ENCODE assay signal across 9 mouse cellular contexts in genomic region chr19:12010916-12011559, GRCm38 (mm10). TPM values are rescaled to one million over a fixed set of nuclear protein-coding genes. Genes with fewer than 3 reads are reported as not detected.
A peak's percentile ranks its signal among the peaks of the same experiment; 100 is the strongest.
DNase-seq lines count a peak whose midpoint lies in the region; ATAC-seq and TF ChIP-seq lines count a peak whose summit lies in the region.
"Had no signal": no experiment of that assay in that cellular context is flagged by ENCODE, and none has a peak within 500 bp of the region (broad histone marks: within the 10 kb centered on the region; RNA-seq: fewer than 3 reads in every experiment).

No protein-coding gene starts in this region.

- H3K9me3 ChIP-seq in heart, embryonic 14.5 days (ENCODE audit: control insufficient read depth, low read length), result no peaks in the 10 kb centered on the region
- H3K9me3 ChIP-seq in liver, embryonic 12.5 days (replicated peaks), result no peaks in the 10 kb centered on the region
- H3K9me3 ChIP-seq in stomach, embryonic 14.5 days (ENCODE audit: control insufficient read depth, low read depth, low read length), result no peaks in the 10 kb centered on the region

- peak overlapping the region; percentile 82 for H3K9ac ChIP-seq in heart, embryonic 14.5 days (ENCODE audit: low read length)
- peak overlapping the region; percentile 76 for H3K9ac ChIP-seq in liver, embryonic 12.5 days
- H3K9ac ChIP-seq in stomach, embryonic 14.5 days (replicated peaks; ENCODE audit: low read depth, low read length), result peak overlapping the region; percentile 57

- peaks cover 3 to 15% of the 10 kb centered on the region in 2 experiments for H3K4me1 ChIP-seq in heart, embryonic 14.5 days (ENCODE audit: control insufficient read depth in 2 of 2, insufficient read depth in 2 of 2, low read length in 2 of 2)
- H3K4me1 ChIP-seq in liver, embryonic 12.5 days, result peaks cover 39% of the 10 kb centered on the region
- peaks cover 12% of the 10 kb centered on the region; the same call in 1 of the 2 replicates for H3K4me1 ChIP-seq in stomach, embryonic 14.5 days (ENCODE audit: control insufficient read depth, insufficient read depth, low read length)

- peak overlapping the region; percentile 57 to 90 for H3K4me3 ChIP-seq in heart, embryonic 14.5 days (ENCODE audit: control insufficient read depth in 1 of 2, insufficient read depth in 1 of 2, low read depth in 1 of 2, low read length in 2 of 2)
- peak overlapping the region; percentile 67 for H3K4me3 ChIP-seq in liver, embryonic 12.5 days
- peak overlapping the region; percentile 62 for H3K4me3 ChIP-seq in stomach, embryonic 14.5 days (ENCODE audit: low read depth, low read length)

- no peak for TF ChIP-seq CTCF in brain, embryonic 14.5 days (IDR thresholded peaks at IDR 0.05; ENCODE audit: borderline replicate concordance, extremely low read depth, insufficient read depth, insufficient read length)

- H3K27me3 ChIP-seq in heart, embryonic 14.5 days (ENCODE audit: control insufficient read depth, insufficient read depth, low read length), result no peaks in the 10 kb centered on the region
- no peaks in the 10 kb centered on the region for H3K27me3 ChIP-seq in liver, embryonic 12.5 days (replicated peaks)
- no peaks in the 10 kb centered on the region for H3K27me3 ChIP-seq in stomach, embryonic 14.5 days (ENCODE audit: control insufficient read depth, insufficient read depth, low read length)

- WGBS in heart, embryonic 14.5 days, result under 1% methylated on average over 26 of the region's 26 CpGs
- under 1% methylated on average over 26 of the region's 26 CpGs for WGBS in liver, embryonic 12.5 days (ENCODE audit: insufficient replicate concordance)
- under 1% methylated on average over 26 of the region's 26 CpGs for WGBS in stomach, embryonic 14.5 days

- peak overlapping the region; percentile 86 to 96 for H3K27ac ChIP-seq in heart, embryonic 14.5 days (replicated peaks in 1 of 2; ENCODE audit: control insufficient read depth in 1 of 2, insufficient read depth in 1 of 2, low read depth in 2 of 2, low read length in 2 of 2)
- H3K27ac ChIP-seq in liver, embryonic 12.5 days, result peak overlapping the region; percentile 87
- peak overlapping the region; percentile 92 for H3K27ac ChIP-seq in stomach, embryonic 14.5 days (ENCODE audit: low read length)

- peak overlapping the region; percentile 75 for H3K4me2 ChIP-seq in heart, embryonic 14.5 days (ENCODE audit: low read length)
- peak overlapping the region; percentile 91 for H3K4me2 ChIP-seq in liver, embryonic 12.5 days
- peak overlapping the region; percentile 58 for H3K4me2 ChIP-seq in stomach, embryonic 14.5 days (replicated peaks; ENCODE audit: low read depth, low read length)

- no peaks in the 10 kb centered on the region for H3K36me3 ChIP-seq in heart, embryonic 14.5 days (ENCODE audit: control insufficient read depth, insufficient read depth, low read length)
- no peaks in the 10 kb centered on the region for H3K36me3 ChIP-seq in liver, embryonic 12.5 days
- H3K36me3 ChIP-seq in stomach, embryonic 14.5 days (ENCODE audit: control insufficient read depth, insufficient read depth, low read length), result no peaks in the 10 kb centered on the region

- no peak for TF ChIP-seq POLR2A in brain, embryonic 14.5 days (IDR thresholded peaks at IDR 0.05; ENCODE audit: borderline replicate concordance, extremely low read depth, insufficient read depth, insufficient read length, poor library complexity, severe bottlenecking)

- ATAC-seq in heart, embryonic 14.5 days (ENCODE audit: insufficient number of reproducible peaks, insufficient read depth, low FRiP score, low read depth), result peak; percentile 33; the same call in 1 of the 2 replicates
- ATAC-seq in liver, embryonic 12.5 days, result peak; percentile 32
- ATAC-seq in stomach, embryonic 14.5 days (ENCODE audit: insufficient number of reproducible peaks, insufficient read depth, low FRiP score, low read depth), result peak; percentile 40; the same call in 1 of the 2 replicates

- DNase-seq in CD4-positive, CD25-positive, alpha-beta regulatory T cell, adult 2 months (ENCODE audit: low read depth, low spot score), result peak; percentile 86
- DNase-seq in brain, embryonic 14.5 days (ENCODE audit: low read depth), result peak; percentile 96
- DNase-seq in fat pad, adult 2 months (ENCODE audit: extremely low read depth, low read depth, low spot score), result peak; percentile 64
- peak; percentile 81 for DNase-seq in kidney, postnatal 10 days
- DNase-seq in naive thymus-derived CD4-positive, alpha-beta T cell, adult 2 months (ENCODE audit: low read depth), result peak; percentile 90

RNA-seq across cellular contexts. Expression of gene Olfr1423, which starts 30.1 kb away (rescaled TPM):
- polyA plus RNA-seq in brain, embryonic 14.5 days (2012; rRNA removed), result not detected in 2 replicates
- polyA plus RNA-seq in heart, embryonic 14.5 days (2014; fragmentation: Nextera tagmentation; extraction: Ambion mirVana), result not detected in 2 replicates
- polyA plus RNA-seq in liver, embryonic 12.5 days (2016; fragmentation: Nextera tagmentation; extraction: Ambion mirVana), result 0.02 TPM in 1 of 2 replicates, not detected in the other
- polyA plus RNA-seq in stomach, embryonic 14.5 days (2014; fragmentation: Nextera tagmentation; extraction: Ambion mirVana), result not detected in 2 replicates
- polyA plus RNA-seq: gonadal fat pad, adult 2 months had no signal

RNA-seq across cellular contexts. Expression of gene Osbp, which starts 45.3 kb away (rescaled TPM):
- polyA plus RNA-seq in brain, embryonic 14.5 days (2012; rRNA removed), result 31.1 and 35.8 TPM in 2 replicates
- 10.8 and 11.4 TPM in 2 replicates for polyA plus RNA-seq in heart, embryonic 14.5 days (2014; fragmentation: Nextera tagmentation; extraction: Ambion mirVana)
- 2.8 and 3.0 TPM in 2 replicates for polyA plus RNA-seq in liver, embryonic 12.5 days (2016; fragmentation: Nextera tagmentation; extraction: Ambion mirVana)
- 10.9 and 11.2 TPM in 2 replicates for polyA plus RNA-seq in stomach, embryonic 14.5 days (2014; fragmentation: Nextera tagmentation; extraction: Ambion mirVana)

RNA-seq across cellular contexts. Expression of gene Olfr1424, which starts 51.4 kb away (rescaled TPM):
- not detected in 2 replicates for polyA plus RNA-seq in brain, embryonic 14.5 days (2012; rRNA removed)
- not detected in 2 replicates for polyA plus RNA-seq in heart, embryonic 14.5 days (2014; fragmentation: Nextera tagmentation; extraction: Ambion mirVana)
- polyA plus RNA-seq in liver, embryonic 12.5 days (2016; fragmentation: Nextera tagmentation; extraction: Ambion mirVana), result not detected in 2 replicates
- polyA plus RNA-seq in stomach, embryonic 14.5 days (2014; fragmentation: Nextera tagmentation; extraction: Ambion mirVana), result not detected in 2 replicates
- polyA plus RNA-seq: gonadal fat pad, adult 2 months had no signal

Comparison
In these comparisons a context has a peak if more than half of its experiments do, and no peak if none do; other contexts are left out.
1. Peak in every context shown above with its lines: DNase-seq, ATAC-seq, H3K4me3 ChIP-seq and H3K27ac ChIP-seq.